Mouse (Mus musculus): ENCODE data around the gene Acp1. TPM values are rescaled to one million over a fixed set of nuclear protein-coding genes. Genes with fewer than 3 reads are reported as not detected.

The Acp1 gene
- polyA plus RNA-seq (2015; fragmentation: Nextera tagmentation; extraction: Ambion mirVana), result 172 and 187 TPM in 2 replicates

GRCm38 (mm10) chr12:30911261-30912047 lies at the start of gene Acp1, which contains the start of gene Sh3yl1:
Gene Acp1 (minus strand): TSS chr12:30911589.
Gene Sh3yl1 (plus strand): TSS chr12:30911668.
- Histone ChIP-seq H3K4me2 (replicated peaks) (peak within 1 kb of the TSS; percentile 93), H3K4me1 (peaks cover 22% of the 10 kb centered on the region), H3K27ac (peak within 1 kb of the TSS; percentile 11; the same call in 1 of the 2 replicates), H3K36me3 (peaks cover 7% of the 10 kb centered on the region; the same call in 1 of the 2 replicates), H3K27me3 (no peaks in the 10 kb centered on the region), H3K9ac (peak within 1 kb of the TSS; percentile 85), H3K4me3 (peak within 1 kb of the TSS; percentile 69), H3K9me3 (no peaks in the 10 kb centered on the region)
- under 1% methylated on average over 52 of the region's 52 CpGs for WGBS
- peak; percentile 98 for ATAC-seq (ENCODE audit: low FRiP score, low read depth)

GRCm38 (mm10) chr12:30944197-30944596 lies 32.8 kb upstream of the Acp1 start:
- no peak for ATAC-seq (ENCODE audit: low FRiP score, low read depth)

GRCm38 (mm10) chr12:30943057-30943986 lies 31.9 kb upstream of the Acp1 start:
- Histone ChIP-seq H3K9me3 (no peaks in the 10 kb centered on the region), H3K27ac (no peak overlapping the region), H3K9ac (no peak overlapping the region), H3K4me2 (replicated peaks) (no peak overlapping the region), H3K36me3 (peaks cover 7% of the 10 kb centered on the region), H3K4me1 (no peaks in the 10 kb centered on the region), H3K27me3 (no peaks in the 10 kb centered on the region), H3K4me3 (no peak overlapping the region)
- WGBS, result 81% methylated on average over 14 of the region's 14 CpGs
- ATAC-seq (ENCODE audit: low FRiP score, low read depth), result no peak

More at GRCm38 (mm10) chr12:30944197-30944596, 32.8 kb upstream of the Acp1 start:
- Histone ChIP-seq H3K4me3 (no peak overlapping the region), H3K4me2 (replicated peaks) (no peak overlapping the region), H3K36me3 (peaks cover 7% of the 10 kb centered on the region), H3K9ac (no peak overlapping the region), H3K27me3 (no peaks in the 10 kb centered on the region), H3K4me1 (no peaks in the 10 kb centered on the region), H3K9me3 (no peaks in the 10 kb centered on the region), H3K27ac (no peak overlapping the region)
- WGBS, result 43% methylated on average over 3 of the region's 3 CpGs

GRCm38 (mm10) chr12:30936899-30937298 lies 25.5 kb upstream of the Acp1 start:
- Histone ChIP-seq H3K9me3 (no peaks in the 10 kb centered on the region), H3K4me3 (no peak overlapping the region), H3K4me1 (no peaks in the 10 kb centered on the region), H3K9ac (no peak overlapping the region), H3K27ac (no peak overlapping the region), H3K36me3 (peaks cover 3% of the 10 kb centered on the region; the same call in 1 of the 2 replicates), H3K27me3 (no peaks in the 10 kb centered on the region), H3K4me2 (replicated peaks) (no peak overlapping the region)
- 60% methylated on average over 2 of the region's 2 CpGs for WGBS
- no peak for ATAC-seq (ENCODE audit: low FRiP score, low read depth)

GRCm38 (mm10) chr12:30933299-30933698 lies 21.9 kb upstream of the Acp1 start:
- Histone ChIP-seq H3K9ac (no peak overlapping the region), H3K36me3 (no peaks in the 10 kb centered on the region), H3K4me1 (no peaks in the 10 kb centered on the region), H3K9me3 (no peaks in the 10 kb centered on the region), H3K4me2 (replicated peaks) (no peak overlapping the region), H3K27me3 (no peaks in the 10 kb centered on the region), H3K4me3 (no peak overlapping the region), H3K27ac (no peak overlapping the region)
- 76% methylated on average over 2 of the region's 2 CpGs for WGBS
- no peak for ATAC-seq (ENCODE audit: low FRiP score, low read depth)

GRCm38 (mm10) chr12:30928182-30928581 lies 16.8 kb upstream of the Acp1 start:
- Histone ChIP-seq H3K9me3 (no peaks in the 10 kb centered on the region), H3K27me3 (no peaks in the 10 kb centered on the region), H3K27ac (no peak overlapping the region), H3K4me1 (no peaks in the 10 kb centered on the region), H3K36me3 (no peaks in the 10 kb centered on the region; the same call in 1 of the 2 replicates), H3K4me2 (replicated peaks) (no peak overlapping the region), H3K9ac (no peak overlapping the region), H3K4me3 (no peak overlapping the region)
- WGBS, result 84% methylated on average over 6 of the region's 6 CpGs
- ATAC-seq (ENCODE audit: low FRiP score, low read depth), result no peak

GRCm38 (mm10) chr12:30922401-30922800 lies 11.0 kb upstream of the Acp1 start:
- Histone ChIP-seq H3K4me2 (replicated peaks) (no peak overlapping the region), H3K27me3 (no peaks in the 10 kb centered on the region), H3K4me1 (no peaks in the 10 kb centered on the region), H3K9ac (no peak overlapping the region), H3K27ac (no peak overlapping the region), H3K4me3 (no peak overlapping the region), H3K36me3 (peaks cover 4% of the 10 kb centered on the region), H3K9me3 (no peaks in the 10 kb centered on the region)
- WGBS, result 81% methylated on average over 3 of the region's 3 CpGs
- ATAC-seq (ENCODE audit: low FRiP score, low read depth), result no peak

- Histone ChIP-seq H3K27me3 (no peaks in the 10 kb centered on the region), H3K4me1 (peaks cover 22% of the 10 kb centered on the region), H3K9ac (no peak overlapping the region), H3K4me2 (replicated peaks) (peak overlapping the region; percentile 93), H3K27ac (no peak overlapping the region), H3K4me3 (peak overlapping the region; percentile 69), H3K9me3 (no peaks in the 10 kb centered on the region), H3K36me3 (peaks cover 7% of the 10 kb centered on the region; the same call in 1 of the 2 replicates)
- no peak for ATAC-seq (ENCODE audit: low FRiP score, low read depth)
- 70% methylated on average over 3 of the region's 3 CpGs for WGBS
Measured at GRCm38 (mm10) chr12:30912840-30913239, 1.5 kb upstream of the Acp1 start.

- peak; percentile 62; the same call in 1 of the 2 replicates for ATAC-seq (ENCODE audit: low FRiP score, low read depth)
- Histone ChIP-seq H3K36me3 (peaks cover 7% of the 10 kb centered on the region; the same call in 1 of the 2 replicates), H3K4me1 (peaks cover 22% of the 10 kb centered on the region), H3K9me3 (no peaks in the 10 kb centered on the region), H3K27me3 (no peaks in the 10 kb centered on the region), H3K27ac (no peak overlapping the region), H3K4me2 (replicated peaks) (peak overlapping the region; percentile 93), H3K9ac (peak overlapping the region; percentile 85), H3K4me3 (peak overlapping the region; percentile 69)
- under 1% methylated on average over 19 of the region's 19 CpGs for WGBS
Measured at GRCm38 (mm10) chr12:30912048-30912381, 626 bp upstream of the Acp1 start.

GRCm38 (mm10) chr12:30910860-30911259 lies 529 bp downstream of the Acp1 start:
- Histone ChIP-seq H3K27me3 (no peaks in the 10 kb centered on the region), H3K27ac (peak overlapping the region; percentile 11; the same call in 1 of the 2 replicates), H3K9ac (peak overlapping the region; percentile 85), H3K4me3 (peak overlapping the region; percentile 69), H3K4me1 (peaks cover 22% of the 10 kb centered on the region), H3K4me2 (replicated peaks) (peak overlapping the region; percentile 93), H3K36me3 (peaks cover 7% of the 10 kb centered on the region; the same call in 1 of the 2 replicates), H3K9me3 (no peaks in the 10 kb centered on the region)
- WGBS, result 17% methylated on average over 8 of the region's 8 CpGs
- no peak for ATAC-seq (ENCODE audit: low FRiP score, low read depth)

GRCm38 (mm10) chr12:30909881-30910280 lies 1.5 kb downstream of the Acp1 start:
- no peaks in the 10 kb centered on the region for H3K9me3 ChIP-seq
- ATAC-seq (ENCODE audit: low FRiP score, low read depth), result no peak
- no peak overlapping the region for H3K9ac ChIP-seq
- no peaks in the 10 kb centered on the region for H3K27me3 ChIP-seq
- H3K27ac ChIP-seq, result no peak overlapping the region
- H3K4me3 ChIP-seq, result no peak overlapping the region
- 85% methylated on average over 2 of the region's 2 CpGs for WGBS
- peak overlapping the region; percentile 93; the same call in 1 of the 2 replicates for H3K4me2 ChIP-seq (replicated peaks)
- H3K4me1 ChIP-seq, result peaks cover 22% of the 10 kb centered on the region
- H3K36me3 ChIP-seq, result peaks cover 7% of the 10 kb centered on the region; the same call in 1 of the 2 replicates

GRCm38 (mm10) chr12:30908658-30909057 lies 2.7 kb downstream of the Acp1 start:
- H3K27ac ChIP-seq, result no peak overlapping the region
- H3K36me3 ChIP-seq, result peaks cover 17% of the 10 kb centered on the region
- ATAC-seq (ENCODE audit: low FRiP score, low read depth), result no peak
- H3K9ac ChIP-seq, result no peak overlapping the region
- H3K4me2 ChIP-seq (replicated peaks), result no peak overlapping the region
- H3K27me3 ChIP-seq, result no peaks in the 10 kb centered on the region
- WGBS, result 91% methylated on average over 1 of the region's 1 CpGs
- H3K4me3 ChIP-seq, result no peak overlapping the region
- H3K9me3 ChIP-seq, result no peaks in the 10 kb centered on the region
- H3K4me1 ChIP-seq, result peaks cover 22% of the 10 kb centered on the region
